Mouse (Mus musculus) cerebellum, postnatal 25 days (tissue): ENCODE results near the gene Zfhx3.

Experiments
- DNase-seq, 2 experiments: peaks; one replicate each; pipeline ENCODE4 v3.0.0; 2021; ENCODE audit warnings: mixed read lengths in 2 of 2

Zfhx3 gene

DNA sequence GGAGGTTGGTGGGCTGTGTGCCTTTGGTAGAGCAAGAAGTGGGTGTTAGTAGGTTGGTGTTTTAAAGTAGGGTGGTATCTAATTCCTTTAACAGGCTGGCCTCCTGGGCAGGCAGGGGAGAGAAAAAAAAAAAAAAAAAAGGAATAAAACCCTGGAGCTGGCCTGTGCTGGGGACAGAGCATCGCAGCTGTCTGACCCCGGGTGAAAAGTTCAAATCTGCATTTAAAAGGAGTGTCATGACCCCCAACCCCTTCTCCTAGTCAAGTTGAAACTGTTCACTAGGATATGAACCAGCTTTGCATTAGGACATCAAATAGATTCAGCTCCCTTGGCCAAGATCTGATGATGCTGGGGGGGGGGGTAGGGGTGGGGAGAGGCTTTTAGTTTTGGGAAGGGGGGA lies 786.7 kb downstream of the Zfhx3 start:
- no peak for DNase-seq

DNA sequence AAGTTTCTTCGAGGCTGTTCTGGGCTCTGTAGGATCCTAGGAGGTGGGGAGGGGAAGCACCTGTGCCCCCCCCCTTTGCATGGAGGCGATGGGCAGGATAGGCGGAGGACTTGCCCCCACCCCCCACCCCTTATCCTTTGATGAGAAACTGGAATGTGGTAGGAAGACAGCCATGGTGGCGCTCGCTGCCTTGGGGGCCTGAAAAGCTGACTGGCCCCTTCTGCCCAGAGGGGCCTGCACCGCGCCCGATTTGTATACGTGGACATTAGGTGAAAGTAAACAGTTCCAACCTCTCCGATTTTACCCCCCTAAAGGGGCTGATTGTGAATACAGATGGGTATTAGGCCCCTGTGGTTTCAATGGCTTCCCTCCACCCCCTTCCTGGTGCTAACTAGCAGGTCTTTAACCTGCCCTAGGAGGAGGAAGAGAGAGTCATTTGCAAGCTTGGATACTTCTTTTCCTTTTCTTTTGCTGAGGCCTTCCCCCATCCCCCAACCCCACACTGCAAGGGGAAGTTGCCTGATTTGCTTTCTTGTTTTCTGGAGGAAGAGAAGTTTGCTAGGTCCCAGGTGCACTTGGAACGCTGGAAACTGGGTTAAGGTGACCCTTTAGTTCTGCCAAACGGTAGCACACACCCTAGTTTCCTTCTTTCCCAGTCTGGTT lies 787.4 kb downstream of the Zfhx3 start:
- no peak for DNase-seq

GRCm38 (mm10) chr8:108730907-108731440 lies 788.5 kb downstream of the Zfhx3 start:
- no peak for DNase-seq

DNA sequence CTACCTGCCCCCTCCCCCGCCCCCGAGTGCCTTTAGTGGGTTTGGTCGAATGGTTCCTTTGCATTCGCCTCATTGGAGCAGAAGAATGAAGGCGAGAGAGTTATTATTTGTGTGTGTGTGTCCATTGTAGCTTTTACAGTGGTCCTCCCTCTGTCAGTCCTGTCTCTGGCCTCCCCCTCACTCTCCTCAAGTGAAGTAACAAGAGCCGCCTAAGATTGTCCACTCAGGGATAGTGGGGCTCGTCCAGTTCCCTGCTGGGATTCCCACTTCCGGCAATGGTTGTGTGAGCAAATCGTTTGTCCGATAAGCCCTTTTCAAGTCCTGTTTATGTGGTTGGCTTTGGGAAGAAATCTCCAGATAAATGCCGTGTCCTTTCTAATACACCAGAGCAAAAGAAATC lies 790.1 kb downstream of the Zfhx3 start:
- no peak for DNase-seq

DNA sequence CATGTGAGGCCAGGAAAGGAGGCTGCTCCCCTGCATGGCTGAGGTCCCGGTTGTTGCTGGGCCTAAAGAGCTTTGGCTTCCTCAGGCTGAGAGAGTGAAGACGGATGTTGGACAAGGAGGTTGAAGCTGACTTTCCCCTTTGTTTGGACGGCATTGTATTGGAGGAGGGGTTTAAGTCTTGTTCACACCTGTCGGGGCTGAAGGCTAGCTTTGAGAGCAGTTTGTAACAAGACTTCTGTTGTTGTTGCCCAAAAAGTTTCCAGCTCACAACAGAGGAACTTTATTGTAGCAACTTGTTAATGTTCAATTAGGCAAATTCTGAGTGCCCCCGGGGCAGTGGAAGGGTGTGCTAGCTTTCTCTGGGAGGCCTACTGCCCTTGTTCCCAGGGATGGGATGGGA lies 790.9 kb downstream of the Zfhx3 start:
- DNase-seq = no peak

DNA sequence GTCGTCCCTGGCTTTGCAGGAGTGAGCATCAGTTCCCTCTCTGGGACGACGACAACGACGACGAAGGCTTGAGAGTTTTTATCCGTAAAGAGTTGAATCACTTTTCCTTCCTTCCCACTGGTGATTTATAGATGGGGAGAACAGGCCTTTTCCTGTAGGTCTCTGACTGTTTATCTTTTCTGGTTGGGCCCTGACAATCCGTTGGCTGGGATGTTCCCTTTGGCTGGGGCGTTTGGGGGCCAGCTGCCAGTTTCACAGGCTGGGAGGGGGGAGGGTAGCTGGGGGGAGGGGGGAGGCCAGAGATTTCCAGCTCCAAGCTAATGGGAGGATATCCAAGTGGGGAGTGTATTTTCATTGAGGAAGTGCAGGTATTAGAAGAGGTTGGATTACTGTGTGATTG lies 794.0 kb downstream of the Zfhx3 start:
- DNase-seq = no peak

GRCm38 (mm10) chr8:108738179-108738578 lies 795.7 kb downstream of the Zfhx3 start:
- no peak for DNase-seq

DNA sequence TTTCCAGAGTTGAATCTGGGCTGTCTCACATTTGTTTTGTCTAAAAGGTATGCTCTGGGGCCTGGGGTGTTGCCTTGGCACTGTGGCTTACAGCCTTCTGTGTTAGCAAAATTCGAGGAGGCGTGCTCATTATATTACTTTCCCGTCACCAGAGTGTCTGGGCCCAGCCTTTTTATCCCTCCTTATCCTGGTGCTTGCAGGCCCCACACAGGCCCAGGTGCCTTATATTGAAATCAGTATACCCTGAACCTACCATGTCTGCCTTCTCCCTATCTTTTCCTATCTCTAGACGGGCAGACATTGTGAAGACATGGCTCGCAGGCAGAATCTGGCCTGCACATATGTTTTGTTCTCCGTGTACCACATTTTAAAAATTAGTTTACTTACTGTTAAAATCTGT lies 797.1 kb downstream of the Zfhx3 start:
- DNase-seq = no peak

GRCm38 (mm10) chr8:108740443-108740842 lies 798.0 kb downstream of the Zfhx3 start:
- DNase-seq = peak in 1 of 2 experiments; percentile 9

DNA sequence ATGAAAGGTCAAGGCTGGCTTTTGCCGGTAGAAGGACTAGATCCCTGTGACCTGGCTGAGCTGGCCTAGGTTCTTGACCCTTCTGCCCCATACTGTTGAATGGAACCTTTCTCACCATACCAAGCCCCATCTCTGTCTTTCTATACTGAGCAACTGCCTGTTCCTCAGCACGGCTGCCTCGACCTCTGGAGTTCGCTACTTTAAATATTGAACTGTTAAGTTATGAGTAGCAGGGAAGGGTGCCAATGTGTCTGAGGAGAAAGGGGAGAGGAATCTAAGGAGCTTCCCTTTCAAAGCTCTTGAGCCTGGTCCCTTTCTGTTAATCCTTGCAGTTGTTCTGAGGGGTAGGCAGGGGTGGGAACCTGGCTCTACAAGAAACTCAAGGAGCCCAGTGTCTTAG lies 799.2 kb downstream of the Zfhx3 start:
- no peak for DNase-seq

- DNase-seq = no peak
Observed at GRCm38 (mm10) chr8:108742465-108742864, 800.0 kb downstream of the Zfhx3 start.

DNA sequence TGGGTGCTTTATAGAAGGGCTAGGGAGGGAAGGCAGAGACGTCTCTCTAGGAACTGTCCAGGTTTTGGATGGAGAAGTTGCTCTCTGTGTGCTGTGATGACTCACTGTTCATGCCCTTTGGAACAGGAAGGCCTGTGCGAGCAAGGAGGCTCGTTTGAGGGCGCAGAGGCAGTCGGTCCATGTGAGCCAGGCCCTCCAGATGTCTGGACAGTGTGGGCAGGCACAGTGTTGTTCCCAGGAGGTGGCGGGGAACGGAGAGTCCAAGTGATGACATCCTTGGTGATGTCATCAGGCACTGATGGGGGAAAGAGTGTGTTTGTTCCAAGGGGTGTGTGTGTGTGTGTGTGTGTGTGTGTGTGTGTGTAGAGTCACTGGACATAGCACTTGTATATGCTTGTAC lies 800.8 kb downstream of the Zfhx3 start:
- no peak for DNase-seq

DNA sequence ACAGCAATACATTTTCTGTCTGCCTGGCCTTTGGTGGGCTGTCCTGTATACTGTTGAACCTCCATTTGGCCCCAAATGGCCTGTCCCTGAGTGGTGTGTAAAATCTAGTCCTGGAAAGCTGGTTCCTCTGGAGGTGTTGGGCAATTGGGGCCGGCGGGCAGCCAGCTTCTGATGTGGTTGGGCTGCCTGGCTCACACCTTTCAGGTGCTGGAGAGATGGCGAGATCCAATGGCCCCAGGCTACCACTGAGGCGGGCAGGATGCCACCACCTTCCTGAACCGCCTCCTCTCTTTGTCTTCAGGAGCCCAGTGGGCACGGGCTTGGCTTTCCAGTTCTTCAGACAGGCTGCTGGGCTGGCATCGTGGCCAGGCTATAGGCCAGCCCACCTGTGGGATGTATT lies 803.1 kb downstream of the Zfhx3 start:
- DNase-seq = no peak

GRCm38 (mm10) chr8:108748095-108748494 lies 805.7 kb downstream of the Zfhx3 start:
- no peak for DNase-seq

DNA sequence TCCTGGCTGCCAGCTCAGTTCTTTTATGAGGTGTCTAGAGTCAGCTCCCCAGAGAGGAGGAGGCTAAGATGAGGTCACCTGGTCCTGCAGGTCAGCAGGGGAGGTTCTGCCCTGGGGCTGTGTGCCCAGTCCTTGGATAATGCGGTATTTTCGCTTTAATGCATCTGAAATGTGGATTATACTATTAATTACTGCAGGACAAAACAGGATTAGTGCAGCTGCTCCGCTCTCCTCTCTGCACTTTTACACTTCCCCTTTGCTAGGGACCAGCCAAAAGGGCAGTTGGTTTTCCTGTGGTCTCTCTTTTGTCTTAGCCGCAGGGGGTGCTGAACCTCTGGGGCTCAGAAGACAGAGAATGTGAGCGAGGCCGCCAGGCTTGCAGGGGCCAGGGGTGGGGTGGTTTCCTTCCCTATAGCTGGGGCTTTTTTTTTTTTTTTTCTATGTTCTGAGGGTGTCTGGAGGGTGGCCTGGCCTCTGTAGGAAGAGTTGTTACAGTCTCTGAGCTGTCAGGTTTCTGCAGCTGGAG lies 806.5 kb downstream of the Zfhx3 start:
- no peak for DNase-seq

DNA sequence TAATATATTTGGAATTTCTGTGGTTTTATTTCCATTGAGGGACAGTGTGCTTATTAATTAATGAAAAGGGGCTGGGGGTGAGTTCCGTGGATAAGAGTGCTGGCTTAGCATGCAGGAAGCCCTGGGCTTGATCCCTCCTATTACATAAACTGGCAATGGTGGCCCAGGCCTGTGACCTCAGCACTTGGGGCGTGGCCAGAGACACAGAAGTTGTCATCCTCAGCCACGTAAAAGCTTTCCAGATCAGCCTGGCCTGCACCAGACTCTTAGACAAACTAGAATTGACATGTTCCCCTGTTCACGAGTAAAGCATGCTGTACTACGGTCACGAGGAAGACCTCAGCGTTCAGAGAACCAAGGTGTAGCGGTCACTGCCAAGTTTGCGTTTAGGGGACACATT lies 808.4 kb downstream of the Zfhx3 start:
- no peak for DNase-seq

DNA sequence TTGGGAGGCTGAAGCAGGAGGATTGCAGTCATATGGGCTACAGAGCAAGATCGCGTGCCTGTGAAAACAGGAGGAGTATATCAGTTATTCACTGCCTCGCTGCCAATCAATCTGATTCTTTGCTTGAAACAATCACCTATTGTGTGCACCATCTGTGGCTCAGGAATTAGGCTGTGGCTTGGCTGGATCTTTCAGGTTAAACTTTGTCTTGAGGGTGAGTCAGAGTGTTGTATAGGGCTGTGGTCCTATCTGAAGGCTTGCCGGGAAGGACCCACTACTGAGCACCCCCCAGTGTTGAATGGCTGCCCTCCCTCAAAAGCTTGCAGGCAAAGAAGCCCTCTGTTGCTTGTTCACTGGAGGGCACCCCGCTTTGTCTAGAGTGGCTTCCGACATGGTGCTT lies 812.1 kb downstream of the Zfhx3 start:
- DNase-seq = no peak

GRCm38 (mm10) chr8:108755400-108756325 lies 813.2 kb downstream of the Zfhx3 start:
- DNase-seq = peak; percentile 75 to 80

- DNase-seq = peak; percentile 49 to 76
Observed at GRCm38 (mm10) chr8:108759511-108760330, 817.3 kb downstream of the Zfhx3 start.

DNA sequence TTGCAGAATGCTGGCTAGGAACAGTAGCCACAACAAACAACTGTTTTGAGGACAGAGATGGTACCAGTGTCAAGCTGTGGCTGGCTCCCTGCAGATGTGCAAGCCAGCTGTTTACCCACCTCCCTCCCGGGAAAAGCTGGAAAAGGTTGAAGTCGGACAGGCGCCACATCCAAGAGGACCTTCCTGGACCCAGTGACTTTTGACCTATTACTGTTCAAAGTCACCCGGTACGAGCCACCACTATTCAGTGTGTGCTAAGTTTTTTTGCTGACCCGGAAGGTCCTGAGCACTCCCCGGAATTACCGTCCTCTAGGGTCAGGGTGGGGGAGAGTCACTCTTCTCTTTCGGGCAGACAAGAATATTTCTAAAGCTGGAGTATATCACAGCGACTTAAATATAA lies 818.3 kb downstream of the Zfhx3 start:
- DNase-seq = no peak

GRCm38 (mm10) chr8:108762567-108762966 lies 820.1 kb downstream of the Zfhx3 start:
- no peak for DNase-seq

DNA sequence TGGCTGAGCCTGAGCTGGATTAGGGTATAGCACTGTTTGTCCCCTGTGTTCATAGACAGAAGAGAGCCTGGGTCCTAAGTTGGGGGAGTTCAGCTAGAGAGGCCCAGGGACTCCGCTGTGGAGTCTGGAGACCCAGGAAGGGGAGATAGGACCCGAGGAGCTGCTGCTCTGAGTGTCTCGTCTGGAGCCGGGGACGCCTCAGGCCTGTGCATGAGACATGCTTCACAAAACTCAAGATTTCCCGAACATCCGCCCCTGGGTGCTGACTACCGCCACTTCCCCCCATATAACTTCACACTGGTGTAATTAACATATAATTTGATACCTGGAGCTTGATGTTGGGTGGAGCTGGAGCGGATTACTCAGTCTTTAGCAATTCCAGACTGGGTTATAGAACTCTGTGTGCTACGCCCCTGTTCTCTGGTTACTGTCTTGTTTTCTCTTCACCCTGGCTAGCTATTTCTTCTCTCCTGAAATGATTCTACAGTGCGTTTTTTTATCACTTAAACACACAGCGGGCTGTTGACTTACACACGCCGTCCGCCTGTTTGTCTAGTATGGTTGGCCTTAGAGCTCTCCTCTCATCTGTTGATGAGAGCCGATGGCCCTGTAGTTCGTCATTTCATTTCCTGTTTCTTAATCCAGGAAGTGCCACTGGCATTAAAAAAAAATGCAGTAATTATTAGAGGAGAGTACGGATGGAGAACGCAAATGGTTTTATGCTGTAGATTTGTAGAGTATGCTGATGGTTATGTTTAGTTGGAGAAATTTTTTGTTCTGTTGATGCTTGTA lies 822.2 kb downstream of the Zfhx3 start:
- DNase-seq = no peak
